25 mouse cellular contexts compared by ENCODE assay signal in the genomic region with DNA sequence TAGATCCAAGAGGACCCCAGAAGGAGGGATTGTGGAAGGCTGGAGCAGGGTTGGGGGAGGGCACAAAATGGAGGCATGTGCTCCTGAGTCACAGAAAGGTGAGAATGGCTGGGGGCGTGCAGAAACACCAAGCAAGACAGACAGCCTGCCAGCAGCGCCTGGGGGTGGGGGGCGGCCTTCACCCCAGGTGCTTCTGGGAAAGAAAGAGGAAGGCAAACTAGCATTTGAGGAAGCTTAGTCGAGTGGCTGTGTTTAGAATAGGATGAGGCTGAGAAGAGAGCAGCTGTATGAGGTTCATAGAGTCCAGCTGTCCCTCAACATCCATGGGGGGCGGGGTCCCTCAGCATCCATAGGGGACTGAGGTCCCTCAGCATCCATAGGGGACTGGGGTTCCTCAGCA. TPM values are rescaled to one million over a fixed set of nuclear protein-coding genes. Genes with fewer than 3 reads are reported as not detected.
DNase-seq lines count a peak whose midpoint lies in the region; ATAC-seq and TF ChIP-seq lines count a peak whose summit lies in the region.
"Had no signal": no experiment of that assay in that cellular context is flagged by ENCODE, and none has a peak within 500 bp of the region (broad histone marks: within the 10 kb centered on the region; RNA-seq: fewer than 3 reads in every experiment).

No protein-coding gene starts in this region.

- no peaks in the 10 kb centered on the region for H3K27me3 ChIP-seq in hindbrain, postnatal 0 days (ENCODE audit: insufficient read depth, low read length)
- no peaks in the 10 kb centered on the region for H3K27me3 ChIP-seq in midbrain, postnatal 0 days (ENCODE audit: insufficient read depth, low read length)
- H3K27me3 ChIP-seq: embryonic facial prominence, embryonic 12.5 days; forebrain, embryonic 13.5 days; forebrain, embryonic 15.5 days had no signal

- no peaks in the 10 kb centered on the region for H3K9me3 ChIP-seq in hindbrain, postnatal 0 days (ENCODE audit: low read length)
- no peaks in the 10 kb centered on the region for H3K9me3 ChIP-seq in midbrain, postnatal 0 days (ENCODE audit: low read length)
- H3K9me3 ChIP-seq: embryonic facial prominence, embryonic 10.5 days; embryonic facial prominence, embryonic 12.5 days; forebrain, embryonic 13.5 days; forebrain, embryonic 15.5 days had no signal

- DNase-seq in adrenal gland, adult (ENCODE audit: inconsistent age in 2 of 2, low spot score in 1 of 2), result peak; percentile 2 to 18
- no peak for DNase-seq in adrenal gland, postnatal 25 days
- peak; percentile 55 for DNase-seq in A20 (ENCODE audit: low read depth, low spot score)
- DNase-seq in hindbrain, postnatal 0 days (ENCODE audit: low spot score), result no peak
- DNase-seq in midbrain, postnatal 0 days (ENCODE audit: low spot score), result no peak
- DNase-seq in layer of hippocampus, adult 8-10 months (ENCODE audit: low spot score in 2 of 2), result no peak
- DNase-seq: adrenal gland, adult 8-10 months; adrenal gland, postnatal 14 days; cerebellum, adult 11 months; cerebellum, adult 18-20 months; cerebellum, adult 8-10 months; cerebellum, adult 9-11 months; cerebellum, postnatal 14 days; cerebellum, postnatal 36 days; forebrain, postnatal 0 days had no signal

- H3K27ac ChIP-seq in hindbrain, postnatal 0 days, result no peak overlapping the region
- H3K27ac ChIP-seq in midbrain, postnatal 0 days (ENCODE audit: low read depth, low read length), result no peak overlapping the region
- H3K27ac ChIP-seq: embryonic facial prominence, embryonic 10.5 days; embryonic facial prominence, embryonic 12.5 days; forebrain, embryonic 13.5 days; forebrain, embryonic 15.5 days had no signal

- no peak overlapping the region for H3K9ac ChIP-seq in hindbrain, postnatal 0 days (replicated peaks; ENCODE audit: low read length)
- no peak overlapping the region for H3K9ac ChIP-seq in midbrain, postnatal 0 days (replicated peaks; ENCODE audit: low read length, poor library complexity, severe bottlenecking)
- H3K9ac ChIP-seq: embryonic facial prominence, embryonic 12.5 days; forebrain, embryonic 13.5 days; forebrain, embryonic 15.5 days; forebrain, postnatal 0 days had no signal

- H3K4me3 ChIP-seq in hindbrain, postnatal 0 days (ENCODE audit: low read length), result no peak overlapping the region
- H3K4me3 ChIP-seq in midbrain, postnatal 0 days (ENCODE audit: low read depth, low read length), result no peak overlapping the region
- H3K4me3 ChIP-seq: embryonic facial prominence, embryonic 10.5 days; embryonic facial prominence, embryonic 12.5 days; forebrain, embryonic 13.5 days; forebrain, embryonic 15.5 days had no signal

- WGBS in hindbrain, postnatal 0 days, result 90% methylated on average over 5 of the region's 5 CpGs
- 94% methylated on average over 5 of the region's 5 CpGs for WGBS in midbrain, postnatal 0 days

- peak; percentile 68 for ATAC-seq in granulocyte monocyte progenitor cell, adult 5-6 weeks (replicated peaks; ENCODE audit: poor library complexity, severe bottlenecking)
- 0 out of 2 replicates have a peak, but pooled peaks have one; percentile 25 for ATAC-seq in monocyte, adult 5-6 weeks (replicated peaks; ENCODE audit: insufficient number of reproducible peaks, low FRiP score, low TSS enrichment, poor library complexity, severe bottlenecking)
- ATAC-seq in hindbrain, postnatal 0 days, result no peak
- ATAC-seq in midbrain, postnatal 0 days (ENCODE audit: low FRiP score), result no peak
- ATAC-seq: forebrain, embryonic 13.5 days; forebrain, embryonic 15.5 days; forebrain, postnatal 0 days had no signal

- no peak overlapping the region for H3K4me2 ChIP-seq in hindbrain, postnatal 0 days (ENCODE audit: low read depth, low read length)
- H3K4me2 ChIP-seq in midbrain, postnatal 0 days (ENCODE audit: low read depth, low read length, poor library complexity, severe bottlenecking), result no peak overlapping the region
- H3K4me2 ChIP-seq: embryonic facial prominence, embryonic 12.5 days; forebrain, embryonic 13.5 days; forebrain, embryonic 15.5 days had no signal

- H3K4me1 ChIP-seq in hindbrain, postnatal 0 days (ENCODE audit: insufficient read depth, low read length), result no peaks in the 10 kb centered on the region
- no peaks in the 10 kb centered on the region for H3K4me1 ChIP-seq in midbrain, postnatal 0 days (ENCODE audit: insufficient read depth, low read length)

- H3K36me3 ChIP-seq in hindbrain, postnatal 0 days (ENCODE audit: insufficient read depth, low read length), result no peaks in the 10 kb centered on the region
- no peaks in the 10 kb centered on the region for H3K36me3 ChIP-seq in midbrain, postnatal 0 days (ENCODE audit: insufficient read depth, low read length)
- H3K36me3 ChIP-seq: embryonic facial prominence, embryonic 10.5 days; embryonic facial prominence, embryonic 12.5 days; forebrain, embryonic 15.5 days had no signal

- TF ChIP-seq CTCF in hindbrain, postnatal 0 days (IDR thresholded peaks at IDR 0.05; ENCODE audit: low read depth), result no peak
- no peak for TF ChIP-seq CTCF in midbrain, postnatal 0 days (IDR thresholded peaks at IDR 0.05)

RNA-seq across cellular contexts. Expression of gene Rfx8, which starts 12.0 kb away (rescaled TPM):
- 0.39 TPM in 1 of 2 replicates, not detected in the other for total RNA-seq in adrenal gland, postnatal 25 days (2021)
- not detected in 2 replicates for total RNA-seq in granulocyte monocyte progenitor cell, adult 5-6 weeks (2014; fragmentation: Nextera tagmentation)
- 0.86 TPM in 1 of 2 replicates, not detected in the other for total RNA-seq in granulocyte monocyte progenitor cell, adult 5-6 weeks (2017)
- total RNA-seq in monocyte, adult 5-6 weeks (2017), result 0.67 TPM in 1 of 3 replicates, not detected in the others
- total RNA-seq in hindbrain, postnatal 0 days (2014; rRNA removed), result 0.10 and 0.97 TPM in 2 replicates
- polyA plus RNA-seq in hindbrain, postnatal 0 days (2015; fragmentation: Nextera tagmentation; extraction: Ambion mirVana), result 0.39 and 0.68 TPM in 2 replicates
- 0.52 and 0.66 TPM in 2 replicates for total RNA-seq in midbrain, postnatal 0 days (2014; rRNA removed)
- polyA plus RNA-seq in midbrain, postnatal 0 days (2015; fragmentation: Nextera tagmentation; extraction: Ambion mirVana), result 0.28 and 0.39 TPM in 2 replicates
- 1 to 10 TPM in 1 of 4 experiments, under 1 TPM in 2, not detected in 1; 0.18 to 1.2 (median 0.45) TPM for total RNA-seq in layer of hippocampus, adult 8-10 months (2022)
- total RNA-seq: adrenal gland, adult 18-20 months; ES-E14; MEL had no signal
- polyA plus RNA-seq: forebrain, embryonic 15.5 days had no signal

RNA-seq across cellular contexts. Expression of gene Creg2, which starts 57.5 kb away (rescaled TPM):
- total RNA-seq in adrenal gland, postnatal 25 days (2021), result 0.14 and 0.18 TPM in 2 replicates
- not detected in 2 replicates for total RNA-seq in granulocyte monocyte progenitor cell, adult 5-6 weeks (2014; fragmentation: Nextera tagmentation)
- not detected in 2 replicates for total RNA-seq in granulocyte monocyte progenitor cell, adult 5-6 weeks (2017)
- total RNA-seq in monocyte, adult 5-6 weeks (2017), result 0.19 to 0.38 TPM in 2 of 3 replicates, not detected in the other
- 17.6 and 20.2 TPM in 2 replicates for total RNA-seq in hindbrain, postnatal 0 days (2014; rRNA removed)
- 14.1 and 15.7 TPM in 2 replicates for polyA plus RNA-seq in hindbrain, postnatal 0 days (2015; fragmentation: Nextera tagmentation; extraction: Ambion mirVana)
- total RNA-seq in midbrain, postnatal 0 days (2014; rRNA removed), result 24.3 and 25.9 TPM in 2 replicates
- polyA plus RNA-seq in midbrain, postnatal 0 days (2015; fragmentation: Nextera tagmentation; extraction: Ambion mirVana), result 13.6 and 14.6 TPM in 2 replicates
- 100 to 1,000 TPM in 2 of 4 experiments, 10 to 100 TPM in 2; 71.1 to 105 (median 89.3) TPM for total RNA-seq in layer of hippocampus, adult 8-10 months (2022)
- total RNA-seq: MEL had no signal
- polyA plus RNA-seq: C2C12 had no signal

Comparison
In these comparisons a context has a peak if more than half of its experiments do, and no peak if none do; other contexts are left out.
1. DNase-seq: peak in adrenal gland, adult (2 of 2) and A20 (single experiment); none in adrenal gland, postnatal 25 days (single experiment), hindbrain, postnatal 0 days (single experiment), midbrain, postnatal 0 days (single experiment) and layer of hippocampus, adult 8-10 months (0 of 2).
2. ATAC-seq: peak in granulocyte monocyte progenitor cell, adult 5-6 weeks (single experiment) and monocyte, adult 5-6 weeks (single experiment); none in hindbrain, postnatal 0 days (single experiment) and midbrain, postnatal 0 days (single experiment).
3. RNA of gene Creg2, which starts 57.5 kb away (total RNA-seq): 71.1 to 105 TPM in layer of hippocampus, adult 8-10 months, 24.3 to 25.9 TPM in midbrain, postnatal 0 days and 17.6 to 20.2 TPM in hindbrain, postnatal 0 days; 0.19 to 0.38 TPM in monocyte, adult 5-6 weeks, 0.14 to 0.18 TPM in adrenal gland, postnatal 25 days and not detected in granulocyte monocyte progenitor cell, adult 5-6 weeks; every median in the first group is over 10 times any median in the second.